Mouse (Mus musculus): Measurements from ENCODE around the gene Pde11a. TPM values are rescaled to one million over a fixed set of nuclear protein-coding genes. Genes with fewer than 3 reads are reported as not detected.
A peak's percentile ranks its signal among the peaks of the same experiment; 100 is the strongest.

Pde11a gene
- total RNA-seq, 4 experiments from 2014 or later: 4.6 to 5.4 (median 5.1) TPM

DNA sequence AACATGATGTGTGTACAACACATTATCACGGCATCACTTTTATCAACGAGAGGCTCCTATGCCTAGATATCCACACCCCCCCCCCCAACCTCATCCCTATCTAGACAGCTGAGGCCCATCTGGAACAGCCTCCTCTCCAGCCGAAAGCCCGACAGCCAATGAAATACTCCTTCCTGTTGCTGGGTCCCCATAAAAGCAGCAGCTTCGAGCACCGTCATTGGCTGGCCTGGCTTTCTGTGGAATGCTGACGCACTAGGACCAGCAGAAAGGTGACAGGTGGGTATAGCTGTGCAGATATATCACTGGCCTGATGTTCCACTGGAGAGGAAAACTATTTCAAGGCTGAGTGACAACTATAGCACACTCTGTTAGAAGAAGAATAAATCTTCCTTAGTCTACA lies 240.7 kb downstream of the Pde11a start:
- no peak for DNase-seq (ENCODE audit: low spot score in 2 of 2)

DNA sequence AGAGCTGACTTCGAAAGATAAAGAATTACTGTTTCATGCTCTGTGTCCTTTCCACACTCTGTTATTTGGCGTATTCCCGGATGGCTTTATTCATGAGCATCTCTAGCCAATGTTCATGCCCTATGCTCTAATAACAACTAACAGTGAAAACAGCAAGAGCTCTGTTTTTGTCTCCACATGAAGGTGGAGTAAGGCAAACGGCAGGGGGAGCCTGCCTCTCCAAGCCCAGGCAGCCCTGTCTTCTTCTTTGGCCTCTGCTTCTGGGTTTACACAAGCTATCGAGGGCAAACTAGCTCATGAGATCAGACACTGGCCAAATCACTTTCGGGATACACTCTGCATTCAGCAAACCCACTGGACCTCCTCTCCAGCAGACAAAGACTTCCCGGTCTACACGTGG lies 241.3 kb downstream of the Pde11a start:
- no peak for DNase-seq (ENCODE audit: low spot score in 2 of 2)

DNA sequence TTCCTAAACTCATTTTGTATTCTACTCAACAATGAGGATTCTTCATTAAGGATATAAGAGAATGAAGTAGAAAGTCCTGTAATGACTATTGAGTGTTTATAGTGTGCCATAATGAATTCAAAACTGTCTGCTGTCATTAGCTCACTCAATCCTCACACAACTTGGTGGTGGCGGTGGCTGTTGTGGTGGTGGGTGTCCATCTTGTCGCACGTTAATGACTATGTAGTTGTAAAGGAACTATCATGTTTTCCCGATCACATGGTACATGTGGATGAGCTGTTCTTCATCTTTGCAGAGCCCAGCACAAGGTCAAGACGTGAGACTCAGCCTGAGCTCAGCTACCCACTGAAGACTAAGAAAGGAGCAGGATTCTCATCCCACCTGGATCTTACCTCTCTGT lies 242.7 kb downstream of the Pde11a start:
- no peak for DNase-seq (ENCODE audit: low spot score in 2 of 2)

DNA sequence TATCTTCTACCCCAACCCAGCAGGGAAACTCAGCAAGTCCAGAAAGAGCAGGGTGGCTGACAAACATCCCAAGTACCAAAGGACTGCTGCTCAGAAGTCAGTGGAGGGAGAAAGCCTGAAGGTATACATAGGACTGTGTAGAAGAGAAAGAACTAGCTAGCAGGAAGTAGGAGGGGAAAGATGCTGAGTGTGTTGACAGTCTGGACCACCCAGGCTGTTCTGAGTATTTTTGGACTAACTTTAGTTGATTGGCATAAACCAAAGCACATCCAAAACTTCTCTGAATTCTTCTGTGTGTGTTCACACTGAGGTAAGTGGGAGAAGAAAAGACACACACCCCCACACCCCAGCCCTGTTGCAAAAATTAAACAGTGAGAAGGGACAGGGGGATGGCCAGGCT lies 248.1 kb downstream of the Pde11a start:
- DNase-seq (ENCODE audit: low spot score in 2 of 2): no peak

DNA sequence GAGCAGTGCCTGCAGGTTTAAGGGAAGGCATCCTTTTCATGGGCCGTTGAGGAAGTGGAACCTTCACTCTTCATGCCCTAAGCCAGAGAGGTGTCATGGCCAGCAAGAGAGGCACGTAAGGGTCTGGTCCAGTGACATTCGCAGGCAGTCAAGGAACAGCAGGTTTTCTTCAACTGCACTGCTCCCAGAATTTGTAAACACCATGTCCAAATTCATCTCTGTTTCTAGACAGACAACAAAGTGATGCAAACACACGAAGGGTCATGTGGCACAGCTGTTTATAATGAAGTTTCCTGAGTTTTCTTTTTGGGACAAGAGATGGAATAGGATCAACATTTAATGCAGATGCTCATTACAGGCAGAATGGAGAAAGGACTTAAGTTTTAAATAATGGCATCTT lies 249.7 kb downstream of the Pde11a start:
- DNase-seq (ENCODE audit: low spot score in 2 of 2): no peak

DNA sequence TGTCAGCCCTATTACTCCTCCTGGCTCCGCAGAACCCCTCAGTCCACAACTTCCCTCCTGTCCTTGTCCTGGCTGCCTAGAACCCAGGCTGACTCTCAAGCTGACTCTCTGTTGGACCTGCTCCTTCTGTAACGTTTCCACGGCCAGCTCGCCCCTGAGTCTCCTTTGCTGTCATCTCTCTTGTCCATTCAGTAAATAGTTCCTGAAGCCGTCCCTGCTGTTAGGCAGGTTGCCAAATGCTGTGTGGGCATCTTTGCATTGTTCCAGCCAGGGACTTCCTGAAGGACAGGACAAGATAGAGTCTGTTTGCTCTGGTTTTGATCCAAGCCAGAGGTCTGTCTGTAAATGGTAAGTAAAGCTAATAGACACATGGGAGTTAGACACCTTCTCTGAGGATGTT lies 250.2 kb downstream of the Pde11a start:
- DNase-seq (ENCODE audit: low spot score in 2 of 2): no peak

DNA sequence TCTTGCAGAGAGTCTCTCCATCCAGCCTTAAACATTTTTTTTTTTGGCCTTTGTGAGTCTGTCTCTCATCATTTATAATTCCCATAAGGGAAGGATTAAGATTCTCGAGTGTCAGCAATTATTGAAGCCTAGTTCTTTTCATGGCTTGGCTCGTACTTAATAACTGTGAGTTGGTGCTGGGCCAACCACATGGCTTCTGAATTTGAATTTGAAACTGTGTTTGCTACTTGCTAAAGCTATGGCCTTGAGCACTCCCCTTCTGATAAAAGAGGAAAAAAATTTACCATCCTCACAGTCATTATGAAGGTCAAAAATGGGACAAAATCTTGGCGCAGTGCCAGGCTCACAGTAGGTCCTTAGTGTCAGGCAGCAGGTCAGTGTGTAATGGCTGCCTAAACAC lies 251.4 kb downstream of the Pde11a start:
- no peak for DNase-seq (ENCODE audit: low spot score in 2 of 2)

DNA sequence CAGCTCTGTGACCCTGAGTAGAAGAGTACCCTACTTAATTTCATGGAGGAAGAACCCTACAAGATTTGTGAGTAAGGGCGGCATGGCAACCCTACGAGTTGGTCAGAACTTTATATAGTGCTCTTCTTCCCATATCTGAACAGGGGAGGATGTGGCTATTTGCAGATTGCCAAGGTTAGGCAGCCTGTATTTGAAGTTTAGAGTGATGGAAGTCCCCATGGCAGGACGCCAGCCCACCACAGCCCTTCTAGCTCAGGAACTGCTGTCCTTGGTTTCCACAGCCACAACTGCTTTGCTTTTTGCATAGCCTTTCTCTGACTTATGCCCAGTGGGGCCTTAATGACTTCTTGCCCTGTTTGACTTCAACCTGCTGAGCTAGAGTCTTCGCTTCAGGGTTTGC lies 253.6 kb downstream of the Pde11a start:
- no peak for DNase-seq (ENCODE audit: low spot score in 2 of 2)

DNA sequence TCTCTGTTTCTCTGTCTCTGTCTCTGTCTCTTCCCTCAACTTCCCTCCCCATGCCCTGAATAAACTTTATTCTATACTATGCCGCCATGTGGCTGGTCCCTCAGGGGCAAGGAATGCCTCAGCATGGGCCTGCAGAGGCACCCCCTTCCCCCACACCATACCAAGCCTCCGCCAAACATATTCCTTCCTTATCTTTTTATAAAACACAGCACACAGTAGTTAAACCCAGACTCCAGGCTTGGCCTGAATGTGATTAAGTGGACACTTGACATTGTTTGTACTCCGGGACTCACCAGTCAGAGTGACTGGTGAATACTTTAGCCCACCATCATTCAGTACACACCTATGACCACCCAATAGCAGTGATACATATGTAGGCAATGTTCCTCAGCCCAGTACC lies 254.7 kb downstream of the Pde11a start:
- DNase-seq (ENCODE audit: low spot score in 2 of 2): no peak

DNA sequence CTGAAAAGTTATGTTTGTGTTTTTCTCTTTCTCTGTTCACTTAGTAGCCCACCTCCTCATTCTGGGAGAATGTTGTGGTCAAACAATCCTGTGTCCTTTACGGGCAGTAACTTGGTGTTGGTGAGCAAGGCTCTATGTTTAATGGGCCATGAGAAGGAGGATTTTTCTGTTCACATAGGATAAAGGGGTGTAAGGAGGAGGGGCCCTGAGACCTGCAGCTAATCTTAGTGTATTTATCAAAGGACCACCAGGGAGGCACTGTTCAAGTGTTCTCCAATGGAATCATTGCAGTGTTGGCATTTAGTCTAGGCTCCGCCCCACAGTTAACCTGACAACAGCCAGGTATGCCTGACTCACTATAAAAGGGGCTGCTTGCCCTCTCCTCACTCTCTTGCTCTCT lies 255.2 kb downstream of the Pde11a start:
- no peak for DNase-seq (ENCODE audit: low spot score in 2 of 2)

DNA sequence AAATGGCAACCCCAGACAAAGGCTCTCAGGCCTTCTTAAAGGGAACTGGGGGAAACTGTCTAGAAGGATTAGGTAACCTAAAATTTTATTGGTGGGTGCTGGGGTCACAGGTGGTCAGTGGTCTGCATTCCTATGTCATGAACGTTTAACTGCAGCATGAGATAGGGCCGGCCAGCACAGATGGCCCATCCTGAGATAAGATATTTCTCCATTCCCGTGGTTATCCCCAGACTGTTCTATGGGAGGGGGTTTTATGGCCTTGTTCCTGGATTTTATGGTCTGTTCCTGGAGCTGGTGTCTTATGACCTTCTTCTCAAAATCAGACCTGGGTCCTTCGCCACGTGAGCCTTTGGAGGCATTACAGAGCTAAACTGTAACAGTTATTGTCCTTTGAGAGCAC lies 256.6 kb downstream of the Pde11a start:
- DNase-seq (ENCODE audit: low spot score in 2 of 2): no peak

DNA sequence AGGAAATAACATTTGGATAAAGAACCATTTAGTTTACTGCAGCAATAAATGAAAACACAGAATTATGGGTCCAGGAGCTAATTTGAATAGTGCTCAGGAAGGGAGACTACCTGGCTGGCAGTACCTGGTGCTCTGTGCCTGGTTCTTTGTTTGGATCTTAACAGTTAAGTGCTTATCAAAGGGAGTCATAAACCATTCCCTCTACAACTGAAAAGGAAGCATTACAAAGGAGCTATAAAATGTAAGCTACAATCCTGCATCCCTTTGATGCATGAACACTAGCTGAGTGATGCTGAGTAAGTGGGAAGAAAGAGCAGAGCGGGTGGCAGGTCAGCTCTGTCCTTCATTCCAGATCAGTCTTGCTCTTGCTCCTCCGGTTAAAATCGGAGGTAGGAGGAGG lies 258.0 kb downstream of the Pde11a start:
- DNase-seq (ENCODE audit: low spot score in 2 of 2): no peak

DNA sequence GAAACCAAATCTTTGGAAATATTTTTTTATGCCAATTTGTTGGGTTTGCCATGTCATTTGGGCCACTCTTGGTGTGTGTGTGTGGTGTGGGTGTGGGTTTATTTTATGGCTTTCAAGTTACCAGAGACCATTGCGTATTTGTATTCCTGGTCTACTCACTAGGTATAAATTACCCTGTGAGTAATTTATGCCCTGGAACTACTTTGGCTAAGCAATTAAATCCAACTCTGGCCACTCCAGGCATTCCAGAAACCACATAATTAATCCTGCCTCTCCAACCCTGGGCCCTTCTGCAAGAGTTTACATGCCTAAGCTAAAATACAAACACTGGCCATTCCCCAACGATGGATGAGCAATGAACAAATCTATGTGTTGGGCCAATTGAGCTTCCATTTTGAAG lies 261.7 kb downstream of the Pde11a start:
- DNase-seq (ENCODE audit: low spot score in 2 of 2): no peak

DNA sequence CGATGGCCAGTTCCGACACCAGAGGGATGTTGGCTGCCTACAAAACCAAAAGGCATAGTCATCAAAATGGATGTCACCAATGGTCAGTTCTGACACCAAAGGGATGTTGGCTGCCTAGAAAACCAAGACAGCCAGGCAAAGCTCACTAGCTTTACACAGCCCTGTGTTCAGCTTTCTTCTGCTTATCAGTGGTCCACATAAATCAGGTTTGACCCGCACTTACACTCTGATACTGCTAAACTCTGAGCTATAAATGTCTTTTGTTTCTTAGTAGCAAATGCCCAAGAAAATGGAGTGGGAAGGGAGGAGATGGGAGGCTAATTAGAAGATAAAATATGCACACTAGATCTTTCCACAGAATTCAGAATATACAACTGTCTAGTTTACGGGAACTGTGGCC lies 262.5 kb downstream of the Pde11a start:
- no peak for DNase-seq (ENCODE audit: low spot score in 2 of 2)

DNA sequence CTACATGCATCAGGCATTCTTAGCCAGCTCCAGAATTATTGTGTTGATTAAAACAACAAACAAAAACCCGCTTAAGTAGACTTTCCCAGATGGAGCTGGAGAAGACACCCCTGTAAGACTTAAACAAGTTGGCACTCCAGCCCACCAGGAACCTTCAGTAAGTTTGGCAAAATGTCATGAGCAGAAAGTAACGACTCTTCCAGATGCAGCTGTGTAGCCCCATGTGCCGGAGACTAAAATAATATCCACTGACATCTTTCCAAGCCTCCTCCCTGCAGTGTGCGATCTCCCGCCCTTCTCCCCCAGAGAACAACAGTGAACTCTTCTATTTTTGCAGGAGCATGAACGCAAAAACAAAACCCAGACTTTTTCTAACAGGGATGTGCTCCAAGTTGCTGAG lies 265.5 kb downstream of the Pde11a start:
- DNase-seq (ENCODE audit: low spot score in 2 of 2): no peak

DNA sequence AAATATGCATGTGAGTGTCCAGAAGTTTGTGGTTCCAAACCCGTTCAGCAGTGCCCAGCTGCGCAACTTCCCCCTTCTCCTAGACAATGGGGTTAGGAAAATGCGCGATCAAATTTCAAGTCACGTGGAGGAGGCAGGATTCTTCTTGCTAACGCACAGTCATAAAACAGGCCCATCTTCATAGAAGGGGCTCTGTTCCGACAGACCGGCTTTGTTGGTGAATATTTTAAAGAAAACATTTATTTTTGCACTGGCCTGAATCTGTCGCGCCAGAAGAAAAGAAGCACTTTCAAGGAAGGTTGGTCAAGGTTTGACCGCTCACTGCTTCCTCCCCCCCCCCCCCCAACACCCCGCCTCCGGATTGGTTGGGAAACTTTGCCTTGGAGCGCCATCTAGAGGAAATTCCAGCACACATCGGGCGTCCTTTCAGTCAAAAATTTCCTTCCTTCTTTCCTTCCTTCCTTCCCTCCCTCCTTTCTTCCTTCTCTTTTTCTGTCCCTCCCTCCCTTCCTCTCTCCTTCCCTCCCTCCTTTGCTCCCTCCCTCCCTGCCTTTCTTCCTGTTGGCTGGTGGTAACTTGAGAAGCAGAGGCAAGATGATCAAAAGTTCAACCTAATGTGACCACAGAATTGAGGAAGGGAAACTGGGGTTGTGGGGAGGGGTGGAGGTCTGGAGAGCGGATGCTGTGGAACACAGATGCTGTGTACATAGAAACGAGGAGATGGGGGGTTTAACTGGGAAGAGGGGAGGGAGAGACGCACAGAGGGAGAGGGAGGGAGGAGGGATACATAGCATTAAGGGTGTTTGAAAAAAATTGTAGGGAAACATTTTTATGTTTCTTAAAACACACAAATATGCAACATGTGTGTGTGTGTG lies 267.9 kb downstream of the Pde11a start:
- DNase-seq (ENCODE audit: low spot score in 2 of 2): peak; percentile 24 to 40

DNA sequence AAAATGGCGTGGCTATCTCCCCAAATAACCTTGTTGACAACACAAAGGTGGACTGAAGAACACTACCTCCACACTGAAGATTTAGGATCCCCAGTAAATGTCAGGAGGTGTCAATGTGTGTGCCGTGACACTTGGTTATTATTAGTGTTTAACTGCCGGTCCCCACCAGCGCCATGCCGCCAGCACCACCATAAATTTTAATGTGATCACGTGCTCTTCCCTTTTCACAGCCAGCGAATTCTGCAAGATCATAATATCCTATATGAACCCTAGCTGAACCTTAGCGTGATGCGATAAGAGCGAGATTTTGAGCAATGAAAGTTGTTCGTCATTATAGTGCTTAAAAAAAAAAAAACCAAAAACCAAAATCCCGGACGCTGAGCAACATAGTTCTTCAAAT lies 269.3 kb downstream of the Pde11a start:
- no peak for DNase-seq (ENCODE audit: low spot score in 2 of 2)

DNA sequence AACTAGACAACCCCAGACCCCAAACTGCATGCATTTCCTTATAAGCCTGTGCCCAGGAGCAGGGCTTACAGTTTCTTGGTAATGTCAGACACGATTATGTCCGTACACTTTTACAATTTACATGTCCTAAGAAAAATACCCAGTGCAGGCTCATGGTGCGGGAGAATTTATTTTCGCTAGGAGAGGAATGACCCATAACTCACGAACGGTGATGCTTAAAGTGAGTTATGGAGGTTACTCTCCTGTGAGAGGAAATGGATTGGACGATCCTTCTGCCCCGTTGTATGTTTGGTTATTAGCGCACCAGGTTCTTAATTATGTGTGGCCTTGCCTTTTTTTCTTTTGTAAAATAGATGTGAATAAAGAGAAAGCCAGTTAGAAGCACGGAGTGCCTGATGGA lies 270.4 kb downstream of the Pde11a start:
- DNase-seq (ENCODE audit: low spot score in 2 of 2): no peak

DNA sequence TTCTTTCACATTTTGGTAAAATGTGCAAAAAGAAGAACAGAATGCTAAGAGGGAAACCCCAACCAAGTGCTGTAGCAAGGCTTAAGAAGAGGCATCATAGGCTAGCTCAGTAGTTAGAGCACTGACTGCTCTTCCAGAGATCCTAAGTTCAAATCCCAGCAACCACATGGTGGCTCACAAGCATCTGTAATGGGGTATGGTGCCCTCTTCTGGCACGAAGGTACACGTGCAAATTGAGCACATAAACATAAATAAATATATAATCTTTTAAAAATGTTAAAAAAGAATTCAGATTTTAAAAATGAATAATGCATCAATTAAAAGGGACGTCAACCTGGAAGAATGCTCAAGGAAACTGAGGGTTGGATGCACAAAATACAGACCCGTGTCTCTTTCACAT lies 271.4 kb downstream of the Pde11a start:
- no peak for DNase-seq (ENCODE audit: low spot score in 2 of 2)

DNA sequence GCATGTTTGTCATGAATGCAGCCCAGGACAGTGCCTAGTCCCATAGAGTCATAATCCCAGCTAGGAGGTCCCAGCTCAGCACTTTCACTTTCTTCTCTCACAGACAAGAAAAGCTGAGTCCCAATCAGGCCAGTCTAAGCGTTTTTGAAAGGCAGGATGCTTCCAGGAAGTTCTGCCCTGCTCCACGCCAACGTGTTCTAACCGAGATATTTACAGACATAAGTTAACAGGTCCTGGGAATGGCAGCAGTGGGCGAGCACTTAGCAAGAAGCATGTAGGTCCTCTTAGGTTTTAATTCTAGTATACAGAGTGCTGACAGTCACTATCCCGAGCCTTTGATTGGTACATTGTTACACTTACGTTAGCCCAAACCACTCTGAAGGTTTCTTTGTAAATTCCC lies 273.3 kb downstream of the Pde11a start:
- no peak for DNase-seq (ENCODE audit: low spot score in 2 of 2)

DNA sequence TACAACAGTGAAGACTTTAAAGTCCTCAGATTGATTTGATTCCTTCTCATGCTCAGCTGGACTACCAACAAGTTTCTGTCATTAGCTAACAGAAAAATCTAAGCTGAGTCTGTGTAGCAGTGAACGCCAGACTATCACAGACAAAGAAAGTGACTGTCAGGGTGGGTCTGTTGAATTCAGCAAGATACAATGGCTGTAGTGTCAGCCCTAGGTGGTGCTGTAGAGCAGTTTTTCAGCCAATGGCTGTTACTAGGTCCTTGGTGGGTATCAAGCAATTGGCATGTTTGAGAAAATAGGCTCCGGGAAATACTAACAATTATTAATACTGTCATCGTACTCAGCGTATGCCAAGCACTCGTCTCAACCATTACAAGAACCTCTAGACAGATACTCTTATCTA lies 274.5 kb downstream of the Pde11a start:
- DNase-seq (ENCODE audit: low spot score in 2 of 2): no peak

DNA sequence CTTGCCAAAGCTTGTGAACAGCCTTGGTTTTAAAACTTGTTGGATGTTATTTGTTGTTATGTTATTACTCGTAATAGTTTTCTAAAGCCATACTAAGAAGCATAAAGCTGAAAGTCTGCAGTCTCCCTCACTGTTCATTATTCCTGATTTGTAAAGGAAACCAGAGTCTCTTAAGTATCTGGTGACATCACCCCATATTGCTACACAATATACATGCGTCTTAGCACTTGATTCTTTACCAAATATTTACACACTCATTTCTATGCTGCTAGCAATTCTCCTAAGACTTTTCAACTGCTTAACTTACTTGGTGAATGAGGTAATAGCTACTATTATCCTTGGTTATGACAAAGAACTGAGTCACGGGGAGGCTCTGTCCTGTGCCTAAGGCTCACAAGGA lies 278.4 kb downstream of the Pde11a start:
- no peak for DNase-seq (ENCODE audit: low spot score in 2 of 2)

DNA sequence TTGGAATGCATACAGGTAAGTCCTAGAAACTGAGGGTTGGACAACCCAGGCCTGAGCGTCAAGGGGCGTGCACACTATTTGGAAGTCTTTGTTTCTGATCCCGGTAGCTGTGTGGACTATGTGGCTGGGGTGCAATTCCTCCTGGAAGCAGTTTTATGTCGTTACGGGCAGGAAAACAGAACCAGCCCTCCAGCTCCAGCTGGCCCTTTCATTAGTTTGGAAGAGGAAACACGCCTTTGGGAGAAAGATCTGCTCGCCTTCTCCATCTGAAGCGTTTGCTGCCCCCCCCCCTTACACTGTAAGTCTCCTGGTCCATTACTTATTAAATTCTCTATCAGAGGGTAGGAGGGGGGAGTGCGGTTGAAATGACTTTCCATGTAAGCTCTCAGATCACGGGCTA lies 279.0 kb downstream of the Pde11a start:
- DNase-seq (ENCODE audit: low spot score in 2 of 2): no peak

Data from left cerebral cortex, adult 8-10 months (tissue).